Mouse (Mus musculus) spleen, adult 18-20 months (tissue): ENCODE data around the gene Masp2.

ENCODE experiments used
- DNase-seq, 2 experiments: peaks; one replicate each; pipeline ENCODE4 v3.0.0; 2022; ENCODE audit warnings: mixed read lengths in 2 of 2

Masp2 gene

GRCm38 (mm10) chr4:148639455-148639854 is 37.1 kb downstream of the Masp2 start:
- DNase-seq: no peak

- no peak for DNase-seq
Measured at GRCm38 (mm10) chr4:148641121-148641520, 38.8 kb downstream of the Masp2 start.

GRCm38 (mm10) chr4:148643291-148644156 is 41.2 kb downstream of the Masp2 start, which contains the start of gene Gm572:
Gene Gm572 (plus strand): TSS chr4:148643317.
- DNase-seq: no peak

GRCm38 (mm10) chr4:148644157-148644511 is 41.8 kb downstream of the Masp2 start:
- DNase-seq: peak; percentile 38 to 72

GRCm38 (mm10) chr4:148644926-148645325 is 42.6 kb downstream of the Masp2 start:
- no peak for DNase-seq

- no peak for DNase-seq
Measured at GRCm38 (mm10) chr4:148646616-148647015, 44.3 kb downstream of the Masp2 start.

GRCm38 (mm10) chr4:148649309-148649708 is 47.0 kb downstream of the Masp2 start:
- DNase-seq: no peak

GRCm38 (mm10) chr4:148651045-148651444 is 48.7 kb downstream of the Masp2 start:
- no peak for DNase-seq

GRCm38 (mm10) chr4:148654701-148655398 is 52.5 kb downstream of the Masp2 start:
- DNase-seq: no peak

- no peak for DNase-seq
Measured at GRCm38 (mm10) chr4:148656691-148657258, 54.4 kb downstream of the Masp2 start.

- no peak for DNase-seq
Measured at GRCm38 (mm10) chr4:148657776-148658175, 55.4 kb downstream of the Masp2 start.

- no peak for DNase-seq
Measured at GRCm38 (mm10) chr4:148660174-148660573, 57.8 kb downstream of the Masp2 start.

- DNase-seq: peak; percentile 37 to 78
Measured at GRCm38 (mm10) chr4:148662168-148662965, 60.0 kb downstream of the Masp2 start.

- no peak for DNase-seq
Measured at GRCm38 (mm10) chr4:148663326-148663725, 61.0 kb downstream of the Masp2 start.

- DNase-seq: no peak
Measured at GRCm38 (mm10) chr4:148664021-148664420, 61.7 kb downstream of the Masp2 start.
